ENCODE assay signal across 15 mouse cellular contexts in genomic region chr14:24214436-24214835, GRCm38 (mm10). TPM values are rescaled to one million over a fixed set of nuclear protein-coding genes. Genes with fewer than 3 reads are reported as not detected.
A peak's percentile ranks its signal among the peaks of the same experiment; 100 is the strongest.
DNase-seq lines count a peak whose midpoint lies in the region; ATAC-seq and TF ChIP-seq lines count a peak whose summit lies in the region.
"Had no signal": no experiment of that assay in that cellular context is flagged by ENCODE, and none has a peak within 500 bp of the region (broad histone marks: within the 10 kb centered on the region; RNA-seq: fewer than 3 reads in every experiment).

No protein-coding gene starts in this region.

- TF ChIP-seq CTCF in forebrain, postnatal 0 days (IDR thresholded peaks at IDR 0.05; ENCODE audit: low read depth): no peak

- no peak overlapping the region for H3K4me2 ChIP-seq in hindbrain, embryonic 12.5 days (replicated peaks)
- no peak overlapping the region for H3K4me2 ChIP-seq in forebrain, postnatal 0 days (ENCODE audit: low read depth)

- H3K27ac ChIP-seq in hindbrain, embryonic 12.5 days: peak overlapping the region; percentile 58; the same call in 1 of the 2 replicates
- H3K27ac ChIP-seq in hindbrain, embryonic 10.5 days: no peak overlapping the region
- H3K27ac ChIP-seq in forebrain, postnatal 0 days (ENCODE audit: low read depth, low read length): peak overlapping the region; percentile 42

- no peak for DNase-seq in hindbrain, embryonic 10.5 days (ENCODE audit: low spot score)
- DNase-seq in A20 (ENCODE audit: low read depth, low spot score): peak; percentile 66
- DNase-seq in adrenal gland, postnatal 36 days: peak; percentile 29 to 52
- peak; percentile 52 for DNase-seq in forebrain, postnatal 0 days
- no peak for DNase-seq in adipocyte (ENCODE audit: low spot score)
- DNase-seq: cerebellum, postnatal 25 days; gastrocnemius, postnatal 10 days; kidney, adult 18-20 months; lung, adult 2 months; spleen, adult 18-20 months had no signal

- WGBS in hindbrain, embryonic 12.5 days: 45% methylated on average over 9 of the region's 9 CpGs
- 64% methylated on average over 9 of the region's 9 CpGs for WGBS in hindbrain, embryonic 10.5 days
- WGBS in forebrain, postnatal 0 days: 45% methylated on average over 9 of the region's 9 CpGs

- H3K4me1 ChIP-seq in hindbrain, embryonic 12.5 days: peaks cover 67% of the 10 kb centered on the region
- H3K4me1 ChIP-seq in hindbrain, embryonic 10.5 days (replicated peaks): peaks cover 79% of the 10 kb centered on the region
- peaks cover 22% of the 10 kb centered on the region; the same call in 1 of the 2 replicates for H3K4me1 ChIP-seq in forebrain, postnatal 0 days (ENCODE audit: insufficient read depth)

- H3K9me3 ChIP-seq in hindbrain, embryonic 12.5 days (replicated peaks): no peaks in the 10 kb centered on the region
- H3K9me3 ChIP-seq in hindbrain, embryonic 10.5 days: 0 out of 2 replicates have a peak, but pooled peaks cover 3% of the 10 kb centered on the region
- H3K9me3 ChIP-seq in forebrain, postnatal 0 days (ENCODE audit: low read length): no peaks in the 10 kb centered on the region

- H3K4me3 ChIP-seq in hindbrain, embryonic 12.5 days: no peak overlapping the region
- no peak overlapping the region for H3K4me3 ChIP-seq in hindbrain, embryonic 10.5 days
- H3K4me3 ChIP-seq in forebrain, postnatal 0 days (ENCODE audit: low read depth, low read length): no peak overlapping the region
- H3K4me3 ChIP-seq: erythroblast, embryonic 14.5 days had no signal

- ATAC-seq in hindbrain, embryonic 12.5 days (ENCODE audit: low FRiP score): no peak
- peak; percentile 56; the same call in 1 of the 2 replicates for ATAC-seq in forebrain, postnatal 0 days
- no peak for ATAC-seq in granulocyte monocyte progenitor cell, adult 5-6 weeks (replicated peaks; ENCODE audit: poor library complexity, severe bottlenecking)
- ATAC-seq in erythroid progenitor cell, adult 5-6 weeks (replicated peaks; ENCODE audit: low FRiP score, poor library complexity, severe bottlenecking): no peak

- no peaks in the 10 kb centered on the region for H3K27me3 ChIP-seq in hindbrain, embryonic 12.5 days
- H3K27me3 ChIP-seq in hindbrain, embryonic 10.5 days (ENCODE audit: insufficient read depth, poor library complexity, severe bottlenecking): no peaks in the 10 kb centered on the region
- no peaks in the 10 kb centered on the region for H3K27me3 ChIP-seq in forebrain, postnatal 0 days (ENCODE audit: insufficient read depth, low read length)

- H3K9ac ChIP-seq in hindbrain, embryonic 12.5 days: no peak overlapping the region
- H3K9ac ChIP-seq in forebrain, postnatal 0 days: 0 out of 2 replicates have a peak overlapping the region, but pooled peaks have one; percentile 6

- H3K36me3 ChIP-seq in hindbrain, embryonic 12.5 days: no peaks in the 10 kb centered on the region
- H3K36me3 ChIP-seq in hindbrain, embryonic 10.5 days: no peaks in the 10 kb centered on the region
- no peaks in the 10 kb centered on the region for H3K36me3 ChIP-seq in forebrain, postnatal 0 days (ENCODE audit: insufficient read depth)

RNA-seq across cellular contexts. Expression of gene Dlg5, which starts 31.3 kb away (rescaled TPM):
- polyA plus RNA-seq in hindbrain, embryonic 12.5 days (2016; fragmentation: Nextera tagmentation; extraction: Ambion mirVana): 21.8 and 23.6 TPM in 2 replicates
- polyA plus RNA-seq in hindbrain, embryonic 10.5 days (2016; fragmentation: Nextera tagmentation; extraction: Ambion mirVana): 12.7 and 14.0 TPM in 2 replicates
- 10 to 100 TPM; 41.3 to 51.0 TPM for total RNA-seq in adrenal gland, postnatal 36 days (2021)
- total RNA-seq in forebrain, postnatal 0 days (2014; rRNA removed): 45.6 and 70.6 TPM in 2 replicates
- polyA plus RNA-seq in forebrain, postnatal 0 days (2015; fragmentation: Nextera tagmentation; extraction: Ambion mirVana): 9.5 and 14.1 TPM in 2 replicates
- not detected in 2 replicates for total RNA-seq in granulocyte monocyte progenitor cell, adult 5-6 weeks (2014; fragmentation: Nextera tagmentation)
- not detected in 2 replicates for total RNA-seq in granulocyte monocyte progenitor cell, adult 5-6 weeks (2017)
- 3.4 TPM in 1 of 2 replicates, not detected in the other for total RNA-seq in erythroid progenitor cell, adult 5-6 weeks (2015; ENCODE audit: low replicate concordance)
- 0.77 and 1.8 TPM in 2 replicates for total RNA-seq in erythroid progenitor cell, adult 5-6 weeks (2017; ENCODE audit: low replicate concordance)
- total RNA-seq: neutrophil, adult 5-6 weeks had no signal

Comparison
In these comparisons a context has a peak if more than half of its experiments do, and no peak if none do; other contexts are left out.
1. DNase-seq: peak in A20 (single experiment), adrenal gland, postnatal 36 days (2 of 2) and forebrain, postnatal 0 days (single experiment); none in hindbrain, embryonic 10.5 days (single experiment) and adipocyte (single experiment).
2. RNA of gene Dlg5, which starts 31.3 kb away (total RNA-seq): 45.6 to 70.6 TPM in forebrain, postnatal 0 days and 41.3 to 51.0 TPM in adrenal gland, postnatal 36 days; 0.77 to 3.4 TPM in erythroid progenitor cell, adult 5-6 weeks and not detected in granulocyte monocyte progenitor cell, adult 5-6 weeks; every median in the first group is over 4 times any median in the second.